Mouse (Mus musculus) MEL (cell line): ENCODE measurements at regions not wholly inside any gene's neighbourhood (a gene's known extent, or its start where the extent isn't known, plus 50 kb on each side); places are given as distances from the start of the nearest gene placed in this dataset.

Experiments used
- CHD2 ChIP-seq: IDR thresholded peaks from 2 replicates; pipeline ENCODE4 v1.6.1; 2011; ENCODE audit warnings: low read length, improper control_type of control experiment
- CTCF ChIP-seq, 3 experiments: IDR thresholded peaks in 2 of 3; conservative IDR thresholded peaks in 1 of 3; 2 replicates each; pipeline ENCODE4 v1.5.1; 2011 to 2012; ENCODE audit warnings: low read length in 3 of 3, low read depth in 2 of 3, mild to moderate bottlenecking in 2 of 3, improper control_type of control experiment in 1 of 3, inconsistent platforms in 1 of 3, mixed read lengths in 1 of 3, moderate library complexity in 1 of 3; ENCODE audit not compliant: control insufficient read depth in 1 of 3, insufficient read depth in 1 of 3, poor library complexity in 1 of 3, severe bottlenecking in 1 of 3
- EP300 ChIP-seq, 2 experiments: IDR thresholded peaks; 2 replicates each; pipeline ENCODE4 v1.6.1; 2011; ENCODE audit warnings: improper control_type of control experiment in 2 of 2, low read length in 2 of 2, low read depth in 1 of 2, mild to moderate bottlenecking in 1 of 2
- MAX ChIP-seq: IDR thresholded peaks from 2 replicates; pipeline ENCODE4 v1.6.1; 2011; ENCODE audit warnings: low read length, improper control_type of control experiment
- NRF1 ChIP-seq: IDR thresholded peaks from 2 replicates; pipeline ENCODE4 v1.6.1; 2014; ENCODE audit warnings: low read depth, mild to moderate bottlenecking, inconsistent platforms, low read length, improper control_type of control experiment, moderate library complexity; ENCODE audit not compliant: poor library complexity, insufficient read depth, severe bottlenecking
- POLR2A ChIP-seq, 2 experiments: IDR thresholded peaks; 2 replicates each; pipeline ENCODE4 v1.6.1; 2011 to 2012; ENCODE audit warnings: low read length in 2 of 2, mild to moderate bottlenecking in 2 of 2, control low read depth in 1 of 2, improper control_type of control experiment in 1 of 2, low read depth in 1 of 2, moderate library complexity in 1 of 2; ENCODE audit not compliant: control insufficient read depth in 1 of 2, insufficient read depth in 1 of 2, poor library complexity in 1 of 2
- RAD21 ChIP-seq: IDR thresholded peaks from 2 replicates; pipeline ENCODE4 v1.6.1; 2011; ENCODE audit warnings: mild to moderate bottlenecking, low read depth, low read length, improper control_type of control experiment
- RCOR1 ChIP-seq: IDR thresholded peaks from 2 replicates; pipeline ENCODE4 v1.6.1; 2012; ENCODE audit warnings: low read depth, mild to moderate bottlenecking, inconsistent platforms, low read length, improper control_type of control experiment
- UBTF ChIP-seq: IDR thresholded peaks from 2 replicates; pipeline ENCODE4 v1.6.1; 2012; ENCODE audit warnings: low read depth, mild to moderate bottlenecking, inconsistent platforms, low read length, improper control_type of control experiment, moderate library complexity, borderline replicate concordance; ENCODE audit not compliant: insufficient read depth
- USF1 ChIP-seq: IDR thresholded peaks from 2 replicates; pipeline ENCODE4 v1.6.1; 2014; ENCODE audit warnings: low read depth, mild to moderate bottlenecking, inconsistent platforms, low read length, improper control_type of control experiment, moderate library complexity
- ZMIZ1 ChIP-seq: IDR thresholded peaks from 2 replicates; pipeline ENCODE4 v1.6.1; 2012; ENCODE audit warnings: low read depth, mild to moderate bottlenecking, inconsistent platforms, low read length, improper control_type of control experiment, moderate library complexity
- ZNF384 ChIP-seq: IDR thresholded peaks from 2 replicates; pipeline ENCODE4 v1.6.1; 2012; ENCODE audit warnings: low read depth, mild to moderate bottlenecking, inconsistent platforms, low read length, improper control_type of control experiment

GRCm38 (mm10) chr8:33990039-33990438, 121.5 kb downstream of the Gm10131 start:
- TF ChIP-seq RAD21 (no peak), CHD2 (no peak), CTCF (IDR thresholded peaks at IDR 0.05 in 2 of 3, conservative IDR thresholded peaks at IDR 0.05 in 1 of 3; ENCODE audit: control insufficient read depth in 1 of 3, insufficient read depth in 1 of 3, low read depth in 2 of 3, low read length in 3 of 3, poor library complexity in 1 of 3, severe bottlenecking in 1 of 3) (no peak), POLR2A (IDR thresholded peaks at IDR 0.05; ENCODE audit: control insufficient read depth in 1 of 2, insufficient read depth in 1 of 2, low read depth in 1 of 2, low read length in 2 of 2, poor library complexity in 1 of 2) (no peak), MAX (no peak), NRF1 (no peak), USF1 (no peak), ZMIZ1 (no peak), RCOR1 (no peak), UBTF (no peak), ZNF384 (no peak), EP300 (IDR thresholded peaks at IDR 0.05; ENCODE audit: low read depth in 1 of 2, low read length in 2 of 2) (no peak)
